Mouse (Mus musculus): ENCODE data around the gene Itpka. TPM values are rescaled to one million over a fixed set of nuclear protein-coding genes. Genes with fewer than 3 reads are reported as not detected.

The Itpka gene
- polyA plus RNA-seq, 1 experiment from 2014 or later: 0.61 TPM

- no peak for ATAC-seq
- no peak for DNase-seq (ENCODE audit: low spot score)
- Histone ChIP-seq H3K4me3 (ENCODE audit: low read depth, low read length) (no peak overlapping the region), H3K4me1 (ENCODE audit: control insufficient read depth, insufficient read depth, low read length) (peaks cover 6% of the 10 kb centered on the region; the same call in 1 of the 2 replicates), H3K4me2 (ENCODE audit: low read length) (no peak overlapping the region), H3K36me3 (ENCODE audit: control insufficient read depth, insufficient read depth, low read length) (peaks cover 27% of the 10 kb centered on the region), H3K27ac (ENCODE audit: low read depth, low read length) (no peak overlapping the region), H3K9me3 (replicated peaks; ENCODE audit: control insufficient read depth, low read length) (no peaks in the 10 kb centered on the region), H3K27me3 (replicated peaks; ENCODE audit: control insufficient read depth, insufficient read depth, low read length) (peaks cover 32% of the 10 kb centered on the region), H3K9ac (ENCODE audit: low read length) (no peak overlapping the region)
- 87% methylated on average over 1 of the region's 1 CpGs for WGBS
These were observed 20.1 kb downstream of the Itpka start for GRCm38 (mm10) chr2:119762276-119762675.

- no peak overlapping the region for H3K9ac ChIP-seq (ENCODE audit: low read length)
- ATAC-seq: no peak
- no peaks in the 10 kb centered on the region for H3K9me3 ChIP-seq (replicated peaks; ENCODE audit: control insufficient read depth, low read length)
These were observed 21.8 kb downstream of the Itpka start for GRCm38 (mm10) chr2:119763924-119764323.

GRCm38 (mm10) chr2:119767246-119767645 lies 25.1 kb downstream of the Itpka start:
- 91% methylated on average over 6 of the region's 6 CpGs for WGBS
- Histone ChIP-seq H3K27me3 (replicated peaks; ENCODE audit: control insufficient read depth, insufficient read depth, low read length) (no peaks in the 10 kb centered on the region), H3K27ac (ENCODE audit: low read depth, low read length) (no peak overlapping the region), H3K9ac (ENCODE audit: low read length) (no peak overlapping the region), H3K4me1 (ENCODE audit: control insufficient read depth, insufficient read depth, low read length) (no peaks in the 10 kb centered on the region), H3K9me3 (replicated peaks; ENCODE audit: control insufficient read depth, low read length) (no peaks in the 10 kb centered on the region), H3K4me2 (ENCODE audit: low read length) (no peak overlapping the region), H3K36me3 (ENCODE audit: control insufficient read depth, insufficient read depth, low read length) (peaks cover 70% of the 10 kb centered on the region), H3K4me3 (ENCODE audit: low read depth, low read length) (no peak overlapping the region)
- DNase-seq (ENCODE audit: low spot score): no peak
- no peak for ATAC-seq

More at GRCm38 (mm10) chr2:119763924-119764323, 21.8 kb downstream of the Itpka start:
- H3K27me3 ChIP-seq (replicated peaks; ENCODE audit: control insufficient read depth, insufficient read depth, low read length): peaks cover 18% of the 10 kb centered on the region
- WGBS: 66% methylated on average over 4 of the region's 4 CpGs
- H3K4me2 ChIP-seq (ENCODE audit: low read length): no peak overlapping the region
- no peak overlapping the region for H3K27ac ChIP-seq (ENCODE audit: low read depth, low read length)
- no peaks in the 10 kb centered on the region for H3K4me1 ChIP-seq (ENCODE audit: control insufficient read depth, insufficient read depth, low read length)
- H3K36me3 ChIP-seq (ENCODE audit: control insufficient read depth, insufficient read depth, low read length): peaks cover 37% of the 10 kb centered on the region
- no peak for DNase-seq (ENCODE audit: low spot score)
- no peak overlapping the region for H3K4me3 ChIP-seq (ENCODE audit: low read depth, low read length)

- no peaks in the 10 kb centered on the region for H3K9me3 ChIP-seq (replicated peaks; ENCODE audit: control insufficient read depth, low read length)
- WGBS: under 1% methylated on average over 44 of the region's 44 CpGs
- peak; percentile 97 for ATAC-seq
These were observed 45.2 kb downstream of the Itpka start, which contains the start of gene Rpap1 for GRCm38 (mm10) chr2:119787206-119787883. Rpap1 (minus strand) TSS chr2:119787537.

GRCm38 (mm10) chr2:119789996-119790395 lies 47.9 kb downstream of the Itpka start:
- Histone ChIP-seq H3K9me3 (replicated peaks; ENCODE audit: control insufficient read depth, low read length) (no peaks in the 10 kb centered on the region), H3K27me3 (replicated peaks; ENCODE audit: control insufficient read depth, insufficient read depth, low read length) (no peaks in the 10 kb centered on the region), H3K4me2 (ENCODE audit: low read length) (no peak overlapping the region), H3K4me3 (ENCODE audit: low read depth, low read length) (no peak overlapping the region), H3K4me1 (ENCODE audit: control insufficient read depth, insufficient read depth, low read length) (peaks cover 5% of the 10 kb centered on the region; the same call in 1 of the 2 replicates), H3K27ac (ENCODE audit: low read depth, low read length) (no peak overlapping the region), H3K36me3 (ENCODE audit: control insufficient read depth, insufficient read depth, low read length) (no peaks in the 10 kb centered on the region), H3K9ac (ENCODE audit: low read length) (no peak overlapping the region)
- DNase-seq (ENCODE audit: low spot score) (no peak), ATAC-seq (no peak)
- 87% methylated on average over 2 of the region's 2 CpGs for WGBS

More at GRCm38 (mm10) chr2:119787206-119787883, 45.2 kb downstream of the Itpka start, which contains the start of gene Rpap1:
- Histone ChIP-seq H3K4me2 (ENCODE audit: low read length) (peak within 1 kb of the TSS; percentile 51), H3K4me3 (ENCODE audit: low read depth, low read length) (peak within 1 kb of the TSS; percentile 55), H3K9ac (ENCODE audit: low read length) (peak within 1 kb of the TSS; percentile 69), H3K36me3 (ENCODE audit: control insufficient read depth, insufficient read depth, low read length) (peaks cover 6% of the 10 kb centered on the region; the same call in 1 of the 2 replicates), H3K4me1 (ENCODE audit: control insufficient read depth, insufficient read depth, low read length) (peaks cover 5% of the 10 kb centered on the region; the same call in 1 of the 2 replicates), H3K27ac (ENCODE audit: low read depth, low read length) (peak within 1 kb of the TSS; percentile 86), H3K27me3 (replicated peaks; ENCODE audit: control insufficient read depth, insufficient read depth, low read length) (no peaks in the 10 kb centered on the region)
- peak; percentile 90 for DNase-seq (ENCODE audit: low spot score)

GRCm38 (mm10) chr2:119797279-119797783 lies 55.2 kb downstream of the Itpka start, which contains the start of gene Tyro3:
Tyro3 (plus strand) TSS chr2:119797733.
- H3K27ac ChIP-seq (ENCODE audit: low read depth, low read length): no peak within 1 kb of the TSS
- H3K4me1 ChIP-seq (ENCODE audit: control insufficient read depth, insufficient read depth, low read length): peaks cover 16% of the 10 kb centered on the region
- no peaks in the 10 kb centered on the region for H3K27me3 ChIP-seq (replicated peaks; ENCODE audit: control insufficient read depth, insufficient read depth, low read length)
- no peak for DNase-seq (ENCODE audit: low spot score)
- no peak within 1 kb of the TSS for H3K4me3 ChIP-seq (ENCODE audit: low read depth, low read length)
- H3K4me2 ChIP-seq (ENCODE audit: low read length): no peak within 1 kb of the TSS
- ATAC-seq: no peak
- WGBS: 63% methylated on average over 5 of the region's 5 CpGs
- no peak within 1 kb of the TSS for H3K9ac ChIP-seq (ENCODE audit: low read length)
- H3K9me3 ChIP-seq (replicated peaks; ENCODE audit: control insufficient read depth, low read length): no peaks in the 10 kb centered on the region
- no peaks in the 10 kb centered on the region for H3K36me3 ChIP-seq (ENCODE audit: control insufficient read depth, insufficient read depth, low read length)

- 11% methylated on average over 13 of the region's 13 CpGs for WGBS
- H3K4me3 ChIP-seq (ENCODE audit: low read depth, low read length): no peak overlapping the region
These were observed 56.2 kb downstream of the Itpka start for GRCm38 (mm10) chr2:119798246-119798927.

GRCm38 (mm10) chr2:119799181-119799960 lies 57.2 kb downstream of the Itpka start:
- Histone ChIP-seq H3K4me3 (ENCODE audit: low read depth, low read length) (peak overlapping the region; percentile 75), H3K27ac (ENCODE audit: low read depth, low read length) (peak overlapping the region; percentile 39; the same call in 1 of the 2 replicates), H3K4me2 (ENCODE audit: low read length) (peak overlapping the region; percentile 98), H3K36me3 (ENCODE audit: control insufficient read depth, insufficient read depth, low read length) (0 out of 2 replicates have a peak, but pooled peaks cover 2% of the 10 kb centered on the region), H3K27me3 (replicated peaks; ENCODE audit: control insufficient read depth, insufficient read depth, low read length) (no peaks in the 10 kb centered on the region), H3K4me1 (ENCODE audit: control insufficient read depth, insufficient read depth, low read length) (peaks cover 35% of the 10 kb centered on the region), H3K9ac (ENCODE audit: low read length) (peak overlapping the region; percentile 86), H3K9me3 (replicated peaks; ENCODE audit: control insufficient read depth, low read length) (no peaks in the 10 kb centered on the region)
- peak; percentile 64 for ATAC-seq
- DNase-seq (ENCODE audit: low spot score): peak; percentile 45
- 0% methylated on average over 46 of the region's 89 CpGs for WGBS

More at GRCm38 (mm10) chr2:119798246-119798927, 56.2 kb downstream of the Itpka start:
- H3K9ac ChIP-seq (ENCODE audit: low read length): no peak overlapping the region
- H3K36me3 ChIP-seq (ENCODE audit: control insufficient read depth, insufficient read depth, low read length): no peaks in the 10 kb centered on the region
- ATAC-seq: no peak
- no peak overlapping the region for H3K4me2 ChIP-seq (ENCODE audit: low read length)
- H3K4me1 ChIP-seq (ENCODE audit: control insufficient read depth, insufficient read depth, low read length): peaks cover 25% of the 10 kb centered on the region
- peak; percentile 79 for DNase-seq (ENCODE audit: low spot score)
- no peak overlapping the region for H3K27ac ChIP-seq (ENCODE audit: low read depth, low read length)
- H3K27me3 ChIP-seq (replicated peaks; ENCODE audit: control insufficient read depth, insufficient read depth, low read length): no peaks in the 10 kb centered on the region
- H3K9me3 ChIP-seq (replicated peaks; ENCODE audit: control insufficient read depth, low read length): no peaks in the 10 kb centered on the region
